Mouse (Mus musculus): ENCODE measurements around the gene Tex48. TPM values are rescaled to one million over a fixed set of nuclear protein-coding genes. Genes with fewer than 3 reads are reported as not detected.
A peak's percentile ranks its signal among the peaks of the same experiment; 100 is the strongest.

Tex48 gene
- polyA plus RNA-seq, 1 experiment: not detected

DNA sequence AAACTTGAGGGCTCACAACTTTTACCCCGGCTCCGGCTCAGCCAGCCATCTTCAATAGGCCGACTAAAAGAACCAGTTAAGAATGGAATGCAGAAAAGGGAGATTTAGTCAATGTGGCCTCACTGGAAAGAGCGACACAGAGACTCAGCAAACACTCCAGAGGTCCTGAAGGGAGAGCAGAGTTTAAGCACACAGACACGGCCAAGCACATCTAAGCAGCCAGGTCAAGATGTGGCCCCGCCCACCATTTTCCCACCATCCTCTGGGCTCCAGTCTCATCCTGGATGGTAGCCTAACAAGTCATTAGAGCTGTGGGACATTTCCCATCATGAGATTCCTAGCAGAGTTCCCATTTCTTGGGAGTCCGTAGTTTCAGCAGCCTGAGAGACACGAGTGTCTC is 52.9 kb downstream of the Tex48 start:
- Histone ChIP-seq H3K4me1 (ENCODE audit: control insufficient read depth, insufficient read depth, low read length) (no peaks in the 10 kb centered on the region; the same call in 1 of the 2 replicates), H3K4me3 (replicated peaks; ENCODE audit: control insufficient read depth, low read depth, low read length) (no peak overlapping the region), H3K27ac (ENCODE audit: control insufficient read depth, insufficient read depth, low read depth, low read length, poor library complexity) (no peak overlapping the region)
- TF ChIP-seq CTCF (IDR thresholded peaks at IDR 0.05; ENCODE audit: control insufficient read depth, insufficient read depth, low read length) (no peak), POLR2A (IDR thresholded peaks at IDR 0.05; ENCODE audit: borderline replicate concordance, control insufficient read depth, low read depth, low read length) (no peak)
- 80% methylated on average over 8 of the region's 8 CpGs for WGBS

DNA sequence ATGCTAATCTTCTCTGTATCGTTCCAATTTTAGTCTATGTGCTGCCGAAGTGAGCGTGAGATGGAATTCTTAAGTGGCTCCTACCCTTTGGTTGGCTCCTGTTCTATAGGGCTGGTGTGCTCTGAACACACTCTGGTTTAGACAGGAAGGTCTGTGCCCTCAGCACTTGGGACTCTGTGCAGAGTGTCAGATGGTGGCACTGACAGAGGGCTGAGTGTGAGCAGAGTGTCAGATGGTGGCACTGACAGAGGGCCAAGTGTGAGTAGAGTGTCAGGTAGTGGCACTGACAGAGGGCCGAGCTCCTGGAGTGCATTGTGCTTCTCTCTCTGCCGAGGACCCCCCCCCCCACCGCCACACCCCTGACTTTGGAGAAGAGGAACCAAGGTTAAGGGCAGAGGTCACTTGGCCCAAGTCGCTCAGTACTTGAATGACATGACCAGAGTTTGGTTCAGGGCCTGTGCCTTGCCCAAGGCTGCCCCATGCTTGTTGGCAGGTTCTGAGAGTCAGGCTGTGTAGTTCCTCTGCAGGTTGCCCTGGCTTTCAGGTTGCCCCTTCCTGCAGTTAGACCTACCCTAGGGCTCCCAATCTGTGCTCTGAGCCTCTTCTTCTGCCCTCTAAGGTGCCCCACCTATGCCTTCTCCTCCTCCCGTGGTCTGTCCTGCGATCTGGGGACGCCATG is 54.4 kb downstream of the Tex48 start:
- 81% methylated on average over 10 of the region's 10 CpGs for WGBS
- Histone ChIP-seq H3K27ac (ENCODE audit: control insufficient read depth, insufficient read depth, low read depth, low read length, poor library complexity) (no peak overlapping the region), H3K4me3 (replicated peaks; ENCODE audit: control insufficient read depth, low read depth, low read length) (no peak overlapping the region), H3K4me1 (ENCODE audit: control insufficient read depth, insufficient read depth, low read length) (no peaks in the 10 kb centered on the region; the same call in 1 of the 2 replicates)
- no peak for TF ChIP-seq CTCF (IDR thresholded peaks at IDR 0.05; ENCODE audit: control insufficient read depth, insufficient read depth, low read length)
- no peak for TF ChIP-seq POLR2A (IDR thresholded peaks at IDR 0.05; ENCODE audit: borderline replicate concordance, control insufficient read depth, low read depth, low read length)

DNA sequence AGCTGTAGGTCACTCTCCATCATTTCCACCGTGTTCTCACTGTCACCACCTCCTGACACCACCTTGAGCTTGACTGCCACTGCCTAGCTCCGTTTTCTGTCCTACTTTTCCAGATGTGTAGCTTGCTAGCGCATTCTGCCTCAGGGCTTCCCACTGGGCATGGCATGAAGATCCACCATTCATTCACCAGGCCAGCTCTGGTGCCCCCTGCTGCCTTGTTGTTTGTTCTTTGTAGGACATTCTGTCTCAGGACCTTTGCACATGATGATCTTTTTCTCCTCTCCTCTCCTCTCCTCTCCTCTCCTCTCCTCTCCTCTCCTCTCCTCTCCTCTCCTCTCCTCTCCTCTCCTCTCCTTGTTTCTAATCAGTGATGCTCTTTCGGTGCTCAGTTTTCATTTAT is 59.5 kb downstream of the Tex48 start:
- peak; percentile 32 for TF ChIP-seq CTCF (IDR thresholded peaks at IDR 0.05; ENCODE audit: control insufficient read depth, insufficient read depth, low read length)
- TF ChIP-seq POLR2A (IDR thresholded peaks at IDR 0.05; ENCODE audit: borderline replicate concordance, control insufficient read depth, low read depth, low read length): no peak
- Histone ChIP-seq H3K4me3 (replicated peaks; ENCODE audit: control insufficient read depth, low read depth, low read length) (peak overlapping the region; percentile 8), H3K4me1 (ENCODE audit: control insufficient read depth, insufficient read depth, low read length) (peaks cover 11% of the 10 kb centered on the region), H3K27ac (ENCODE audit: control insufficient read depth, insufficient read depth, low read depth, low read length, poor library complexity) (peak overlapping the region; percentile 86)
- 70% methylated on average over 4 of the region's 4 CpGs for WGBS

DNA sequence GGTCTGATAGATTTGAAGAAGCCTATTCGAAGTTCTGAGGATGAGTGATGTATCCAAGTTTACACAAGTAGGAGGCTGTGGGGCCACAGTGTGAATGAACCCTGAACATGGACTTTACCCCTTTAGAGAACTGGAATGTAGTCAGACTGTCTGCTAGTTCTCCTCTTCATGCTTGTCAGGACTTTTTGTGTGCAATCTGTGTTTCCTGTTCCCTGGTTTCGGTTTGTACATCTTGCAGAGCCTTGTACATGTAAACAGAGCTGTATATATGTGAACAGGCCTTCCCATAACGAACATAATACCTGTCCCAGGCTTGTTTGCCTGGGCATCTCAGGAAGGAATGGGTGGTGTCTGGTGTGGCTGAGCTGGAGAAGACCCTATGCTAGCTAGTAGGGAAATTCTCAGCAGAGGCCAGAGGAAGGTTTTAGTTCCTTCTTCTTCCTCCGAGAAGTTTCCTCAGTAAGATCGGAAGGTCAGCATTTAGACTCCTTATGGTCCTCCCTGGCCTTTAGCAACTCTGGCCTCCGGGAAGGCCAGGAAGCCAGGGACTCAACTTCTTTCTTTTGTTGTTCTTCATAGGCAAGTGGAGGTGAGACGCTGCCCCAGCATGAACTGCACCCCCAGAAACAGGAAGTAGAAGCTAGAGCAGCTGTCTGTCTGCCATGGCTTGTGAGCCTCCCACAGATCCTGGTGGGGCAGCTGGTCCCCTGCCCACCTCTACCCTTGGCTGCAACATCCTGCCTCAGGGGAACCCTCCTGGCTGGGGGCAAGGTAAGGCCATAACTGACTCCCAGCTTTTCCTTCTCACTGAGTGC is 60.2 kb downstream of the Tex48 start:
- Histone ChIP-seq H3K4me3 (replicated peaks; ENCODE audit: control insufficient read depth, low read depth, low read length) (peak overlapping the region; percentile 43), H3K27ac (ENCODE audit: control insufficient read depth, insufficient read depth, low read depth, low read length, poor library complexity) (peak overlapping the region; percentile 86)
- 15% methylated on average over 7 of the region's 7 CpGs for WGBS

DNA sequence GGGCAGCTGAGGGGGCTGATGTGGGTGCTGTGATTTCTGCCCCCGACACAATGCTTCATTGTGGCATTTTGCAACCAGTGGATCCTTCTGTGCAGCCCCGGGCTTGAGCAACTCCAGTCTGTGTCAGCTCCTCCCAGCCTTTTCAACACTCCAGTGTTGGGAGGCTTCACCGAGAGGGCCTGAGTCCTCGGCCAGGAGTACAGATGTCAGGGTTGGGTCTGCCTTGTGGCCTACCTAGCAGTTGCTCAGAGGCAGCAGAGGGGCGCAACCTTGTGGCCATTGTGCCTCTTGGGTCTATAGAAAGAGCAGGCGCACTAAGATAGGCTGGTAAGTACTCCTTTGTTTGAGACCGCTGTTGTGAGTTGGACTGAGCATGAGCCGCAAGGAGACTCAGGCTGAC is 62.1 kb downstream of the Tex48 start:
- Histone ChIP-seq H3K27ac (ENCODE audit: control insufficient read depth, insufficient read depth, low read depth, low read length, poor library complexity) (peak overlapping the region; percentile 21; the same call in 1 of the 2 replicates), H3K4me3 (replicated peaks; ENCODE audit: control insufficient read depth, low read depth, low read length) (peak overlapping the region; percentile 34), H3K4me1 (ENCODE audit: control insufficient read depth, insufficient read depth, low read length) (peaks cover 19% of the 10 kb centered on the region)
- TF ChIP-seq CTCF (IDR thresholded peaks at IDR 0.05; ENCODE audit: control insufficient read depth, insufficient read depth, low read length) (0 out of 2 replicates have a peak, but pooled peaks have one; percentile 3), POLR2A (IDR thresholded peaks at IDR 0.05; ENCODE audit: borderline replicate concordance, control insufficient read depth, low read depth, low read length) (no peak)
- 43% methylated on average over 8 of the region's 8 CpGs for WGBS

More for the DNA sequence above, 60.2 kb downstream of the Tex48 start:
- no peak for TF ChIP-seq CTCF (IDR thresholded peaks at IDR 0.05; ENCODE audit: control insufficient read depth, insufficient read depth, low read length)
- no peak for TF ChIP-seq POLR2A (IDR thresholded peaks at IDR 0.05; ENCODE audit: borderline replicate concordance, control insufficient read depth, low read depth, low read length)
- H3K4me1 ChIP-seq (ENCODE audit: control insufficient read depth, insufficient read depth, low read length): peaks cover 16% of the 10 kb centered on the region

DNA sequence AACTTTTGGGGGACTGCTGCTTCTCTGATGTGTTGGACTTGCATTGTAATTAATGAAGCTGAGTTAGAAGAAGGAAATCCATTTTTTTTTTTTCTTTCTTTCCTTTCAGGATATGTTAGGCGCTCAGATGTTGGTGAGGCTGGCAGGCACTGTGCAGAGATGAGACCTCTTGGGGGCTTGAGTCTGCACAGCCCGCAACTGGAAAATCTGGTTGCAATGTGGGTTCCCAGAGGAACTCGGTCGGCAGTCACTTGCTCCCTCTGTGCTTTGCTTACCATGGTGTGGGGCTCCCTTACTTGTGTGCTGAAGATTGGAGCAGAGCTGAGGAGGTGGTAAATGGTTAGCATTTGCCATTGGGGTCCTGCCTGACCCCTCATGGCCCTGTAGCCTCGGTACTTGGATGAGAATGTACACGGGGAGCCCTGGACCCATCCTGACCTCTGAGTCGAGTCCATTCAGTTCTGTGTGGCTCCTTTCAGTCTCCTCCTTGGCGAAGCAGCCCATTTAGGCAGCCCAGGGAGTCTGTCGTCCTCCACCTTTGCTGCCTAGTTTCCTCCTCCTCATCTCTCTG is 63.0 kb downstream of the Tex48 start:
- WGBS: 26% methylated on average over 9 of the region's 9 CpGs
- no peak for TF ChIP-seq POLR2A (IDR thresholded peaks at IDR 0.05; ENCODE audit: borderline replicate concordance, control insufficient read depth, low read depth, low read length)
- no peak for TF ChIP-seq CTCF (IDR thresholded peaks at IDR 0.05; ENCODE audit: control insufficient read depth, insufficient read depth, low read length)
- peak overlapping the region; percentile 86; the same call in 1 of the 2 replicates for H3K27ac ChIP-seq (ENCODE audit: control insufficient read depth, insufficient read depth, low read depth, low read length, poor library complexity)
- H3K4me1 ChIP-seq (ENCODE audit: control insufficient read depth, insufficient read depth, low read length): peaks cover 19% of the 10 kb centered on the region
- peak overlapping the region; percentile 79 for H3K4me3 ChIP-seq (replicated peaks; ENCODE audit: control insufficient read depth, low read depth, low read length)

DNA sequence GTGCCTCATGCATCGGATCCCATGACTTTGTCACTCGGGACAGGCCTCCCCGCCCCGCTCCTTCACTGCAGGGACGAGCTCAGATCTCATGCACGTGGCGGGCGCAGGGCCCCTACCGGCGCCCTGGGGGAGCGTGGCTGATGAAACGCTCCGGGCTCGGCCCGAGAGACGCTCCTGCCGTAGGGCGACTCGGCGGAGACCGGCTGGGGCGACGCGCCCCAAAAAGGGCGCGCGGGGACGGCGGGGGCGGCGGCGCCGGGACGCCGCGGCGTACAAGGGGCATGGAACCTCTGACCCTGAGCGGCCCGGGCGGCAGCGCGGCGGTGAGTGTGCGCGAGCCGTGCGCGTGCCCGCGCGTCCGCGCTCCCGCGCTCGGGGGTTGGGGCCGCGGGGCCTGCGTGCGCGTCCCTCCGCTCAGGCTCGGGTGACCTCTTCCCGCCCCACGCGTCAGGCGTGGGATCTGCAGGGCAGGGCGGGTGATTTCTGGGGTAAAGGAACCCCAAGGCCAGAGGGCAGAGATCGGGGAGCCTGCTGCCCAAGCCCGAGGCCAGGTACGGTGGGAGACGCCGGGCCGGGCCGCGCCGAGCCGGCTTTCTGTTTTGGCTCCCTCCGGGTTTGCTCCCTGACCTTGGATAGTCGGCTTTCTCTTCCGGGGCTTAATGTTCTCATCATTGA is 63.7 kb downstream of the Tex48 start, which contains the start of gene Tmem268:
TSS of gene Tmem268 (plus strand) at position 375 of the 675 bp plus-strand sequence.
- under 1% methylated on average over 76 of the region's 81 CpGs for WGBS
- TF ChIP-seq POLR2A (IDR thresholded peaks at IDR 0.05; ENCODE audit: borderline replicate concordance, control insufficient read depth, low read depth, low read length): peak; percentile 56; the same call in 1 of the 2 replicates
- TF ChIP-seq CTCF (IDR thresholded peaks at IDR 0.05; ENCODE audit: control insufficient read depth, insufficient read depth, low read length): no peak
- Histone ChIP-seq H3K27ac (ENCODE audit: control insufficient read depth, insufficient read depth, low read depth, low read length, poor library complexity) (peak within 1 kb of the TSS; percentile 86), H3K4me3 (replicated peaks; ENCODE audit: control insufficient read depth, low read depth, low read length) (peak within 1 kb of the TSS; percentile 79), H3K4me1 (ENCODE audit: control insufficient read depth, insufficient read depth, low read length) (peaks cover 19% of the 10 kb centered on the region)

All from bone marrow, adult 2 months (tissue).